Mouse (Mus musculus) MEL (cell line): ENCODE measurements around the gene Immp2l. TPM values are rescaled to one million over a fixed set of nuclear protein-coding genes. Genes with fewer than 3 reads are reported as not detected.

Source experiments
- DNase-seq: peaks from one replicate; pipeline ENCODE4 v3.0.0; 2011; ENCODE audit warnings: low read depth, low spot score
- H3K27ac ChIP-seq: 2 replicates; pipeline ENCODE4 v1.5.1; 2012; ENCODE audit warnings: low read depth, mild to moderate bottlenecking, control low read depth, low read length, moderate library complexity; ENCODE audit not compliant: control insufficient read depth
- H3K27me3 ChIP-seq, 2 experiments: fragments of 150-350 bp in 1 of 2; sonication (generic) in 1 of 2; 2 replicates each; pipeline ENCODE4 v1.6.1; 2012; ENCODE audit warnings: low read length in 2 of 2, mild to moderate bottlenecking in 2 of 2, improper control_type of control experiment in 1 of 2, moderate library complexity in 1 of 2; ENCODE audit not compliant: insufficient read depth in 2 of 2, control insufficient read depth in 1 of 2
- H3K36me3 ChIP-seq, 2 experiments: 2 replicates each; pipeline ENCODE4 v1.6.1; 2012 to 2014; ENCODE audit warnings: low read length in 2 of 2, improper control_type of control experiment in 1 of 2, inconsistent platforms in 1 of 2, mild to moderate bottlenecking in 1 of 2; ENCODE audit not compliant: insufficient read depth in 2 of 2, control insufficient read depth in 1 of 2
- H3K4me1 ChIP-seq, 2 experiments: fragments of 150-350 bp in 1 of 2; sonication (generic) in 1 of 2; 2 replicates each; pipeline ENCODE4 v1.6.1; 2012; ENCODE audit warnings: low read length in 2 of 2, improper control_type of control experiment in 1 of 2, mild to moderate bottlenecking in 1 of 2; ENCODE audit not compliant: insufficient read depth in 2 of 2, control insufficient read depth in 1 of 2
- H3K4me3 ChIP-seq, 2 experiments: fragments of 150-350 bp in 1 of 2; sonication (generic) in 1 of 2; 2 replicates each; pipeline ENCODE4 v1.5.1; 2012; ENCODE audit warnings: low read depth in 2 of 2, low read length in 2 of 2, mild to moderate bottlenecking in 2 of 2, moderate library complexity in 2 of 2, control low read depth in 1 of 2, improper control_type of control experiment in 1 of 2; ENCODE audit not compliant: control insufficient read depth in 1 of 2, insufficient read depth in 1 of 2
- H3K79me2 ChIP-seq: 2 replicates; pipeline ENCODE4 v1.6.1; 2012; ENCODE audit warnings: mild to moderate bottlenecking, low read length, moderate library complexity; ENCODE audit not compliant: control insufficient read depth, poor library complexity, insufficient read depth
- H3K9ac ChIP-seq: 2 replicates; pipeline ENCODE4 v1.6.1; 2012; ENCODE audit warnings: low read depth, mild to moderate bottlenecking, control low read depth, low read length, moderate library complexity; ENCODE audit not compliant: control insufficient read depth, poor library complexity, severe bottlenecking
- H3K9me3 ChIP-seq: fragments of 150-350 bp; sonication (generic); replicated peaks from 2 replicates; pipeline ENCODE4 v1.6.1; 2012; ENCODE audit warnings: mild to moderate bottlenecking, low read length, improper control_type of control experiment, moderate library complexity; ENCODE audit not compliant: insufficient read depth
- BHLHE40 ChIP-seq: IDR thresholded peaks from 2 replicates; pipeline ENCODE4 v1.6.1; 2012; ENCODE audit warnings: low read depth, mild to moderate bottlenecking, inconsistent platforms, low read length, improper control_type of control experiment, borderline replicate concordance
- EP300 ChIP-seq, 2 experiments: IDR thresholded peaks; 2 replicates each; pipeline ENCODE4 v1.6.1; 2011; ENCODE audit warnings: improper control_type of control experiment in 2 of 2, low read length in 2 of 2, low read depth in 1 of 2, mild to moderate bottlenecking in 1 of 2
- ETS1 ChIP-seq: IDR thresholded peaks from 2 replicates; pipeline ENCODE4 v1.6.1; 2012; ENCODE audit warnings: low read depth, mild to moderate bottlenecking, inconsistent platforms, low read length, improper control_type of control experiment, moderate library complexity
- MAFK ChIP-seq: IDR thresholded peaks from 2 replicates; pipeline ENCODE4 v1.6.1; 2011; ENCODE audit warnings: low read depth, mild to moderate bottlenecking, low read length, improper control_type of control experiment, borderline replicate concordance
- MAX ChIP-seq: IDR thresholded peaks from 2 replicates; pipeline ENCODE4 v1.6.1; 2011; ENCODE audit warnings: low read length, improper control_type of control experiment
- MXI1 ChIP-seq: IDR thresholded peaks from 2 replicates; pipeline ENCODE4 v1.6.1; 2011; ENCODE audit warnings: mild to moderate bottlenecking, low read depth, low read length, improper control_type of control experiment
- MYB ChIP-seq: IDR thresholded peaks from 2 replicates; pipeline ENCODE4 v1.6.1; 2011; ENCODE audit warnings: mild to moderate bottlenecking, low read depth, low read length, improper control_type of control experiment
- NELFE ChIP-seq: IDR thresholded peaks from 2 replicates; pipeline ENCODE4 v1.6.1; 2011; ENCODE audit warnings: low read depth, low read length, improper control_type of control experiment
- POLR2AphosphoS5 ChIP-seq: IDR thresholded peaks from 2 replicates; pipeline ENCODE4 v1.6.1; 2012; ENCODE audit warnings: low read depth, borderline replicate concordance, mild to moderate bottlenecking, inconsistent platforms, low read length, moderate library complexity, mixed read lengths
- RCOR1 ChIP-seq: IDR thresholded peaks from 2 replicates; pipeline ENCODE4 v1.6.1; 2012; ENCODE audit warnings: low read depth, mild to moderate bottlenecking, inconsistent platforms, low read length, improper control_type of control experiment
- SMC3 ChIP-seq: IDR thresholded peaks from 2 replicates; pipeline ENCODE4 v1.6.1; 2011; ENCODE audit warnings: low read depth, low read length, improper control_type of control experiment
- TBP ChIP-seq: IDR thresholded peaks from 2 replicates; pipeline ENCODE4 v1.8.0; 2011; ENCODE audit warnings: low read depth, low read length, improper control_type of control experiment
- UBTF ChIP-seq: IDR thresholded peaks from 2 replicates; pipeline ENCODE4 v1.6.1; 2012; ENCODE audit warnings: low read depth, mild to moderate bottlenecking, inconsistent platforms, low read length, improper control_type of control experiment, moderate library complexity, borderline replicate concordance; ENCODE audit not compliant: insufficient read depth
- USF1 ChIP-seq: IDR thresholded peaks from 2 replicates; pipeline ENCODE4 v1.6.1; 2014; ENCODE audit warnings: low read depth, mild to moderate bottlenecking, inconsistent platforms, low read length, improper control_type of control experiment, moderate library complexity
- ZC3H11A ChIP-seq: IDR thresholded peaks from 2 replicates; pipeline ENCODE4 v1.6.1; 2012; ENCODE audit warnings: low read depth, mild to moderate bottlenecking, inconsistent platforms, low read length, improper control_type of control experiment
- ZMIZ1 ChIP-seq: IDR thresholded peaks from 2 replicates; pipeline ENCODE4 v1.6.1; 2012; ENCODE audit warnings: low read depth, mild to moderate bottlenecking, inconsistent platforms, low read length, improper control_type of control experiment, moderate library complexity
- polyA plus RNA-seq, 2 experiments: library from polyadenylated mRNA; stranded (reverse) in 1 of 2; unstranded in 1 of 2; fragments of >175 nt in 1 of 2; fragments of >200 nt in 1 of 2; gene quantifications; 2 replicates each; pipeline versions ENCODE4 v1.2.1 to v1.2.4; 2012; ENCODE audit warnings: low replicate concordance in 2 of 2, low read depth in 1 of 2; ENCODE audit not compliant: insufficient read length in 2 of 2, insufficient read depth in 1 of 2, missing spikeins in 1 of 2
- total RNA-seq: library from RNA; depleted of rRNA; stranded (reverse); fragments of 300-350 nt; gene quantifications from 2 replicates; pipeline ENCODE4 v1.2.3, GENCODE M21; 2012

Gene Immp2l
- total and polyA plus RNA-seq, 3 experiments = 4.0 to 5.0 TPM; not detected in 1

- Histone ChIP-seq H3K27me3 (no peaks in the 10 kb centered on the region), H3K4me1 (no peaks in the 10 kb centered on the region), H3K79me2 (no peaks in the 10 kb centered on the region), H3K4me3 (no peak overlapping the region), H3K9ac (no peak overlapping the region), H3K36me3 (no peaks in the 10 kb centered on the region), H3K9me3 (no peaks in the 10 kb centered on the region), H3K27ac (no peak overlapping the region)
- no peak for DNase-seq
- TF ChIP-seq POLR2AphosphoS5 (no peak), EP300 (IDR thresholded peaks at IDR 0.05; ENCODE audit: low read depth in 1 of 2, low read length in 2 of 2) (no peak), UBTF (no peak), MAX (no peak), BHLHE40 (no peak), MXI1 (no peak), USF1 (no peak), MAFK (no peak)
Observed at GRCm38 (mm10) chr12:41508610-41509009, 484.7 kb downstream of the Immp2l start.

GRCm38 (mm10) chr12:41510588-41510987 is 486.7 kb downstream of the Immp2l start:
- no peaks in the 10 kb centered on the region for H3K79me2 ChIP-seq
- H3K9me3 ChIP-seq = no peaks in the 10 kb centered on the region
- H3K4me1 ChIP-seq = no peaks in the 10 kb centered on the region
- H3K4me3 ChIP-seq = no peak overlapping the region
- H3K36me3 ChIP-seq = no peaks in the 10 kb centered on the region
- no peak overlapping the region for H3K27ac ChIP-seq
- H3K27me3 ChIP-seq = no peaks in the 10 kb centered on the region
- DNase-seq = no peak
- no peak for TF ChIP-seq MYB
- no peak for TF ChIP-seq BHLHE40
- TF ChIP-seq USF1 = no peak
- TF ChIP-seq TBP = no peak
- no peak for TF ChIP-seq SMC3
- TF ChIP-seq RCOR1 = no peak
- TF ChIP-seq NELFE = no peak
- no peak for TF ChIP-seq ZC3H11A
- TF ChIP-seq ZMIZ1 = no peak
- no peak for TF ChIP-seq ETS1
- no peak for TF ChIP-seq POLR2AphosphoS5
- TF ChIP-seq UBTF = no peak
- TF ChIP-seq, all 39 proteins: peak for 0
- H3K9ac ChIP-seq = no peak overlapping the region
